Mouse (Mus musculus) left cerebral cortex, postnatal 4 days (tissue): ENCODE results near the gene Cnnm1. TPM values are rescaled to one million over a fixed set of nuclear protein-coding genes. Genes with fewer than 3 reads are reported as not detected.

Source experiments
- DNase-seq: peaks from one replicate; pipeline ENCODE4 v3.0.0-alpha.2; 2022
- intact Hi-C: fragments of 180-260 bp; cut with DNase I; formaldehyde crosslinking; loops from one replicate; pipeline ENCODE4 v1.15.1; 2025
- total RNA-seq, 2 experiments: library from RNA; stranded (reverse); gene quantifications; 2 replicates each; pipeline ENCODE4 v1.2.3; 2021

Cnnm1 gene
- total RNA-seq, 2 experiments from 2014 or later = 24.6 to 25.8 TPM

GRCm38 (mm10) chr19:43530197-43530770 is 90.0 kb downstream of the Cnnm1 start:
- intact Hi-C loops = loop anchor here (5.0 kb wide), 1 partner anchor 127 kb away; no protein-coding TSS in a partner anchor
- peak; percentile 68 for DNase-seq

- DNase-seq = no peak
- intact Hi-C loops = loop anchor here (5.0 kb wide), 1 partner anchor 126 kb away; no protein-coding TSS in a partner anchor
Measured at GRCm38 (mm10) chr19:43530921-43531320, 90.7 kb downstream of the Cnnm1 start.

DNA sequence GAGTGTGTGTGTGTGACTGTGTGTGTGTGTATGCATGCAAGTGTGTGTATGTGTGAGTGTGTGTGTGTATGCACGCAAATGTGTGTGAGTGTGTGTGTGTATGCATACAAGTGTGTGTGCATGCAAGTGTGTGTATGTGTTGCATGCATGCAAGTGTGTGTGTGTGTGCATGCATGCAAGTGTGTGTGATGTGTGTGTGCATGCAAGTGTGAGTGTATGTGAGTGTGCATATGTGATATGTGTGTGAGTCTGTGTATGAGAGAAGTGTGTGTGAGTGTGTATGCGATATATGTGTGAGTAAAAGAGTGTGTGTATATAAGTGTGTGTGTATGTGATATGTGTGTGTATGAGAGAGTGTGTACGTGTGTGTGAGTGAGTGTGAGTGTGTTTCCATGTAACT is 95.1 kb downstream of the Cnnm1 start:
- no peak for DNase-seq
- intact Hi-C loops = no loop called here

DNA sequence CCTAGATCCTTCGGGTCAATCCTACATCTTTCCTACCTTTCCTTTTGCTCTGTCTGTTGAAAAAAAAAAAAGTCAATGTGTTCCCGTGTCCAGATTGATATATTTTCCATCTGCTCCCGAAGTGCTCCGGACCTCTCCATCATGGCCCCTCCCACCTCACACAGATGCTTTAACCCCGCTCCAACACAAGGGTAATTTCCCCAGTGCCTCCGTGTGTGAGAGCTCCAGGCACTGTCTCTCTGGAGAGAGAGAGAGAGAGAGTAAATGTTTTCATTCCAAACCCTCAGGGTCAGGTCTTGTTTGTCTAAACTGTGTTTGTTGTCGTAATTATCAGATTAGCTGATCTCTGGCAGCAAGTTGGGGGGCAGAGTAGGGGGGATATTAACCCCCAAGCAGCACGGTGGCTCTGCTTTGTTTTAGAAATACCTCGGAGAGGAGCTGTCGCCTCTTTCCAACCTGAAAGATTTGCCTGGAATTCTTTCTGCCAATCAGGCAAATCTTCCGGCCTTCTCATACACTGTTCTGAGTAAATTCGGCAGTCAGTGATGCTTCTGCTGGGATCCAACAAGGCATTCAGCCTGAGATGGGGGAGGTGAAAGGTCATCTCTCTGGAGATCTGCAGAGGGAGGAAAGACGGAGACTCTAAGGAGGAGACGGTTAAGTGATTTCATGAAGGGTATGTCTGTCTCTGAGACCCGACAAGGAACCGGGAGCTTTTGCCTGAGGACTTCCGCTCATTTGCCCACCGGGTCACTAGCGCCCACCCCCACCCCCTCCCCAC is 106.3 kb downstream of the Cnnm1 start:
- intact Hi-C loops = no loop called here
- no peak for DNase-seq

Other genes with a start within 250 kb of the Cnnm1 start
- gene Hpse2, start 52.1 kb upstream of the Cnnm1 start, total RNA-seq = 1 to 10 TPM; 1.0 to 1.1 TPM
- 10 to 100 TPM; 75.4 to 89.8 TPM for gene Got1, start 84.2 kb downstream of the Cnnm1 start, total RNA-seq
- not detected for gene Nkx2-3, start 171.9 kb downstream of the Cnnm1 start, total RNA-seq
- gene Slc25a28, start 234.4 kb downstream of the Cnnm1 start, total RNA-seq = 10 to 100 TPM; 48.8 to 50.7 TPM
- gene Entpd7, start 249.2 kb downstream of the Cnnm1 start, total RNA-seq = 10 to 100 TPM; 26.2 to 26.3 TPM